Mouse (Mus musculus): ENCODE measurements around the gene Zfp953. TPM values are rescaled to one million over a fixed set of nuclear protein-coding genes. Genes with fewer than 3 reads are reported as not detected.

The Zfp953 gene
- polyA plus RNA-seq, 1 experiment, result 3.8 TPM

GRCm38 (mm10) chr13:67332877-67333276 is 27.5 kb downstream of the Zfp953 start:
- TF ChIP-seq POLR2A (IDR thresholded peaks at IDR 0.05; ENCODE audit: insufficient read depth, low read length) (no peak), EP300 (IDR thresholded peaks at IDR 0.05; ENCODE audit: insufficient read depth, low read depth, low read length) (no peak), CTCF (IDR thresholded peaks at IDR 0.05; ENCODE audit: low read depth, low read length) (no peak)
- Histone ChIP-seq H3K4me3 (ENCODE audit: low read depth, low read length) (no peak overlapping the region), H3K27me3 (ENCODE audit: control insufficient read depth, insufficient read depth, low read length, poor library complexity, severe bottlenecking) (no peaks in the 10 kb centered on the region), H3K9me3 (replicated peaks; ENCODE audit: control insufficient read depth, insufficient read depth, low read length, poor library complexity, severe bottlenecking) (no peaks in the 10 kb centered on the region), H3K36me3 (ENCODE audit: control insufficient read depth, insufficient read depth, low read length, poor library complexity, severe bottlenecking) (no peaks in the 10 kb centered on the region), H3K27ac (ENCODE audit: insufficient read depth, low read length) (no peak overlapping the region), H3K9ac (ENCODE audit: low read depth, poor library complexity, severe bottlenecking) (0 out of 2 replicates have a peak overlapping the region, but pooled peaks have one; percentile 4), H3K4me1 (ENCODE audit: control insufficient read depth, insufficient read depth, low read length) (no peaks in the 10 kb centered on the region)

GRCm38 (mm10) chr13:67332019-67332724 is 28.2 kb downstream of the Zfp953 start, which contains the start of gene Zfp595:
Gene Zfp595 (minus strand): TSS chr13:67332570.
- Histone ChIP-seq H3K9me3 (replicated peaks; ENCODE audit: control insufficient read depth, insufficient read depth, low read length, poor library complexity, severe bottlenecking) (no peaks in the 10 kb centered on the region), H3K4me3 (ENCODE audit: low read depth, low read length) (peak within 1 kb of the TSS; percentile 69), H3K9ac (ENCODE audit: low read depth, poor library complexity, severe bottlenecking) (0 out of 2 replicates have a peak within 1 kb of the TSS, but pooled peaks have one; percentile 4), H3K4me1 (ENCODE audit: control insufficient read depth, insufficient read depth, low read length) (no peaks in the 10 kb centered on the region), H3K36me3 (ENCODE audit: control insufficient read depth, insufficient read depth, low read length, poor library complexity, severe bottlenecking) (no peaks in the 10 kb centered on the region), H3K27ac (ENCODE audit: insufficient read depth, low read length) (no peak within 1 kb of the TSS), H3K27me3 (ENCODE audit: control insufficient read depth, insufficient read depth, low read length, poor library complexity, severe bottlenecking) (no peaks in the 10 kb centered on the region)
- TF ChIP-seq EP300 (IDR thresholded peaks at IDR 0.05; ENCODE audit: insufficient read depth, low read depth, low read length) (no peak), CTCF (IDR thresholded peaks at IDR 0.05; ENCODE audit: low read depth, low read length) (peak; percentile 75), POLR2A (IDR thresholded peaks at IDR 0.05; ENCODE audit: insufficient read depth, low read length) (no peak)

DNA sequence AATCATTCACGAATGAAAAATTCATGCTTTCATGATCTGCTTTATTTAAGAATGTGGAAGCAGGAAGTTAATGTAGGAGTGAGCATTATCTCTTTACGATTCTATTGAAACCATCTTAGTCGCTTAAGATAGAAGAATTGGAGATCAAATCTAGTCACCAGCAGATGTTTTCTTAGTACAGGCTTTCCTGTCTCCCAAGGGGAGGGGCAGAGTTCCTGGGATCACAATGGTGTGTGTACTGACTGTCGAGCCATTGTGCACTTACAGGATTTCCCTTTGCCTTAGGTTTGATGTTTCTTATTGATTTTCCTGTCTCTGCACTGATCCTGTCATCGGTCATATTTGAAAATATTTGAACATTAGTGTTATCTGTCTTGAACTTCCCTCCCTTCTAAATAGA is 53.7 kb downstream of the Zfp953 start:
- Histone ChIP-seq H3K27ac (ENCODE audit: insufficient read depth, low read length) (no peak overlapping the region), H3K9ac (ENCODE audit: low read depth, poor library complexity, severe bottlenecking) (no peak overlapping the region), H3K4me3 (ENCODE audit: low read depth, low read length) (no peak overlapping the region), H3K36me3 (ENCODE audit: control insufficient read depth, insufficient read depth, low read length, poor library complexity, severe bottlenecking) (no peaks in the 10 kb centered on the region), H3K9me3 (replicated peaks; ENCODE audit: control insufficient read depth, insufficient read depth, low read length, poor library complexity, severe bottlenecking) (no peaks in the 10 kb centered on the region), H3K27me3 (ENCODE audit: control insufficient read depth, insufficient read depth, low read length, poor library complexity, severe bottlenecking) (no peaks in the 10 kb centered on the region), H3K4me1 (ENCODE audit: control insufficient read depth, insufficient read depth, low read length) (no peaks in the 10 kb centered on the region)
- TF ChIP-seq POLR2A (IDR thresholded peaks at IDR 0.05; ENCODE audit: insufficient read depth, low read length), result no peak
- no peak for TF ChIP-seq CTCF (IDR thresholded peaks at IDR 0.05; ENCODE audit: low read depth, low read length)
- TF ChIP-seq EP300 (IDR thresholded peaks at IDR 0.05; ENCODE audit: insufficient read depth, low read depth, low read length), result no peak

DNA sequence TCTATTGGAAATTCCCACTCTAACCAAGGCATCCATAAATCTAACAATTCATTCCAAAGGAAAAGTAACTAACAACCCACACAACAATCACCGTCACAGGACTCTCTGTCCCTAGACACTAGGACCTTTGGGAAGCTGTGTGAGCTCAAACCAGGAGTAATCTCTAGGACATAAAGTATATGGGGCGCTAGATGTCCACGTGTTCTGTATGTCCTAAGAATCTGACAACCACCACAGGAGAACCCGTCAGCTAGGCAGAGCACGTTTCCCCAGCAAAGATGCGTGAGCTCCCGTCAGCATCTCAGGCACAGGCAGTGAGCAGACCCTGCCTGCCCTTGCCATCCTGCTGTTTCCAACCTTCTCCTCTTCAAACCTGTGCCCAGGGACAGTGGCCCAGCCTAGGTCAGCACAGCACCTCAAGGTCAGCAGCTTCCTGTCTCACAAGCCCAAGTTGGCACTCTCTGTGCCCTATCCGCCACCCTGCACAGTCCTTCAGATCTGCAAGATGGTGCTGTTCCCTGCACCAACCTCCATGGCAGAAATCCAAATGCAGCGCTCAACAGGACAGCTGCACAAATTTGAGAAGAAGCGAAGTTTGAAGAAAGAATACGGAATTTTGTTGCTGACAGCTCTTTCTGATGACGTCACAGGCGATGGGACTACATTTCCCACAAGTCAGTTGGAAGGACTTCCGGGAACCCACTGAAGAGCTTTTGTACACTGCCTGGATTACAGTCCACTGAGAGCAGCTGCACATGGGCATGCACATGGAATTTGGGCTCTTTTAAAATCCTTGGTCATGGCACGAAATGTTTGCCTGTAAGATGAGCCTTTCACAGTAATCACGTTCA is 54.4 kb downstream of the Zfp953 start, which contains the start of gene Zfp457:
Gene Zfp457 (minus strand): TSS at position 664 of the 851 bp plus-strand sequence.
- H3K9ac ChIP-seq (ENCODE audit: low read depth, poor library complexity, severe bottlenecking), result no peak within 1 kb of the TSS
- no peaks in the 10 kb centered on the region for H3K4me1 ChIP-seq (ENCODE audit: control insufficient read depth, insufficient read depth, low read length)
- H3K4me3 ChIP-seq (ENCODE audit: low read depth, low read length), result peak within 1 kb of the TSS; percentile 71
- no peaks in the 10 kb centered on the region for H3K27me3 ChIP-seq (ENCODE audit: control insufficient read depth, insufficient read depth, low read length, poor library complexity, severe bottlenecking)
- no peaks in the 10 kb centered on the region for H3K36me3 ChIP-seq (ENCODE audit: control insufficient read depth, insufficient read depth, low read length, poor library complexity, severe bottlenecking)
- H3K27ac ChIP-seq (ENCODE audit: insufficient read depth, low read length), result no peak within 1 kb of the TSS
- H3K9me3 ChIP-seq (replicated peaks; ENCODE audit: control insufficient read depth, insufficient read depth, low read length, poor library complexity, severe bottlenecking), result no peaks in the 10 kb centered on the region
- no peak for TF ChIP-seq CTCF (IDR thresholded peaks at IDR 0.05; ENCODE audit: low read depth, low read length)
- TF ChIP-seq POLR2A (IDR thresholded peaks at IDR 0.05; ENCODE audit: insufficient read depth, low read length), result no peak
- no peak for TF ChIP-seq EP300 (IDR thresholded peaks at IDR 0.05; ENCODE audit: insufficient read depth, low read depth, low read length)

Other genes with a start within 250 kb of the Zfp953 start
- 0.31 and 0.76 TPM in 2 replicates for gene Rslcan18, start 244.3 kb downstream of the Zfp953 start, polyA plus RNA-seq (2011; ENCODE audit: insufficient read depth, insufficient read length, low read depth, missing spikeins)
- 3.7 and 4.4 TPM in 2 replicates for gene Zfp759, start 238.9 kb downstream of the Zfp953 start, polyA plus RNA-seq (2011; ENCODE audit: insufficient read depth, insufficient read length, low read depth, missing spikeins)
- gene Rsl1, start 187.4 kb downstream of the Zfp953 start, polyA plus RNA-seq (2011; ENCODE audit: insufficient read depth, insufficient read length, low read depth, missing spikeins), result 7.3 and 8.5 TPM in 2 replicates
- gene Zfp455, start 166.1 kb downstream of the Zfp953 start, polyA plus RNA-seq (2011; ENCODE audit: insufficient read depth, insufficient read length, low read depth, missing spikeins), result 1.9 and 2.1 TPM in 2 replicates
- 3.2 and 4.2 TPM in 2 replicates for gene Zfp458, start 82.1 kb downstream of the Zfp953 start, polyA plus RNA-seq (2011; ENCODE audit: insufficient read depth, insufficient read length, low read depth, missing spikeins)
- gene Zfp457, start 54.1 kb downstream of the Zfp953 start, polyA plus RNA-seq (2011; ENCODE audit: insufficient read depth, insufficient read length, low read depth, missing spikeins), result 0.72 TPM in 1 of 2 replicates, not detected in the other
- 6.6 and 7.5 TPM in 2 replicates for gene Zfp595, start 28.0 kb downstream of the Zfp953 start, polyA plus RNA-seq (2011; ENCODE audit: insufficient read depth, insufficient read length, low read depth, missing spikeins)
- gene Gm28044, start 69 bp downstream of the Zfp953 start, polyA plus RNA-seq (2011; ENCODE audit: insufficient read depth, insufficient read length, low read depth, missing spikeins), result 2.5 and 4.6 TPM in 2 replicates
- gene Gm28041, start 15.1 kb upstream of the Zfp953 start, polyA plus RNA-seq (2011; ENCODE audit: insufficient read depth, insufficient read length, low read depth, missing spikeins), result 0.99 TPM in 1 of 2 replicates, not detected in the other
- 3.7 and 4.0 TPM in 2 replicates for gene Zfp456, start 15.2 kb upstream of the Zfp953 start, polyA plus RNA-seq (2011; ENCODE audit: insufficient read depth, insufficient read length, low read depth, missing spikeins)
- gene Zfp429, start 39.2 kb upstream of the Zfp953 start, polyA plus RNA-seq (2011; ENCODE audit: insufficient read depth, insufficient read length, low read depth, missing spikeins), result 10.5 and 10.9 TPM in 2 replicates
- 24.0 and 25.7 TPM in 2 replicates for gene Zfp459, start 60.8 kb upstream of the Zfp953 start, polyA plus RNA-seq (2011; ENCODE audit: insufficient read depth, insufficient read length, low read depth, missing spikeins)
- gene Zfp874a, start 91.0 kb upstream of the Zfp953 start, polyA plus RNA-seq (2011; ENCODE audit: insufficient read depth, insufficient read length, low read depth, missing spikeins), result 26.9 and 28.9 TPM in 2 replicates
- gene Zfp874b, start 123.7 kb upstream of the Zfp953 start, polyA plus RNA-seq (2011; ENCODE audit: insufficient read depth, insufficient read length, low read depth, missing spikeins), result 10.1 and 19.3 TPM in 2 replicates
- 10.3 and 10.7 TPM in 2 replicates for gene Zfp58, start 139.9 kb upstream of the Zfp953 start, polyA plus RNA-seq (2011; ENCODE audit: insufficient read depth, insufficient read length, low read depth, missing spikeins)
- not detected in 2 replicates for gene Gm26965, start 165.5 kb upstream of the Zfp953 start, polyA plus RNA-seq (2011; ENCODE audit: insufficient read depth, insufficient read length, low read depth, missing spikeins)
- 15.0 and 15.5 TPM in 2 replicates for gene Zfp87, start 165.6 kb upstream of the Zfp953 start, polyA plus RNA-seq (2011; ENCODE audit: insufficient read depth, insufficient read length, low read depth, missing spikeins)
- 9.3 and 9.9 TPM in 2 replicates for gene Zfp748, start 193.2 kb upstream of the Zfp953 start, polyA plus RNA-seq (2011; ENCODE audit: insufficient read depth, insufficient read length, low read depth, missing spikeins)
- 10.6 and 11.9 TPM in 2 replicates for gene Zfp729b, start 249.1 kb upstream of the Zfp953 start, polyA plus RNA-seq (2011; ENCODE audit: insufficient read depth, insufficient read length, low read depth, missing spikeins)

All from ES-Bruce4 (cell line).